Mouse (Mus musculus): ENCODE results near the gene Evpl.

Evpl gene

GRCm38 (mm10) chr11:116171959-116172358 is 65.9 kb downstream of the Evpl start:
- no peak for DNase-seq (ENCODE audit: low read depth, low spot score)

Measured in retina, postnatal 7 days (tissue).